Mouse (Mus musculus): ENCODE results near the gene Gm20388.

DNA sequence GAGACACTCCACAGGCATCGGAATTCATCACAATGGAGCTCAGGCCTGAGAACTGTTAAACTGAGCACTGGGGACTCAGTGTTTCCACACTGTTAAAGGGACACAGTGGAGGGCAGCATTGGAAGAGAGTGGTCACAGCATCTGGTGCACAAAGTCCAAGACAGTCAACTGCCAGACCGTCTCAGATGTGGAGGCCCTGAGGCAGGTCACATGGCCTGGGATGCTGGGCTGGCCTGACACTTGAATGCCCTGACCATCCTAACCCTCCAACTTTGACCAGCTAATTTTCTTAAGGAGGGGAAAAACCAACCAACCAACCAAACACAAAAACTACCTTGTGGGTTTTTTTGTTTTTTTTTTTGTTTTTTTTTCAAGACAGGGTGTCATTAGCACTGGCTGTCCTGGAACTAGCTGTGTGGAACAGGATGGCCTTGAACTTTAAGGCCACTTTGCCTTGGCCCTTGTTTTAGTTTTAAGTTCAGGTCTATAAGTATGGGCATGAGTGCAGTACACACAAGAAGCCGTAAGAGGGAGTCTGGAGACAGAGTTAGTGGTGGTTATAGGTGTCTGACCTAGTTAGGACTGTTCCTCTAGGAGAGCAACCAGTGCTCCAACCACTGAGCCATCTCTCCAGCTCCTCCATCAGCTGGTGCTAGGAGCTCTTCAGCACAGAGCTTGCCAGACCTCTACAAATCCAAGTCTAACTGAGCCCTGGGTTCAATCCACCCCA, 755.2 kb downstream of the Gm20388 start:
- TF ChIP-seq CTCF (conservative IDR thresholded peaks at IDR 0.05; ENCODE audit: insufficient read depth, insufficient read length, low read depth, low read length) = 0 out of 2 replicates have a peak, but pooled peaks have one; percentile 10
- no peak for TF ChIP-seq POLR2A (IDR thresholded peaks at IDR 0.05; ENCODE audit: low read depth, low read length)

Data from kidney, adult 2 months (tissue).